Mouse (Mus musculus): ENCODE data around the gene Immp2l.

Immp2l gene

GRCm38 (mm10) chr12:41047085-41047766 lies 23.3 kb downstream of the Immp2l start:
- no peak for DNase-seq (ENCODE audit: extremely low read depth, insufficient read length, low spot score)

GRCm38 (mm10) chr12:41050945-41051344 lies 27.1 kb downstream of the Immp2l start:
- no peak for DNase-seq (ENCODE audit: extremely low read depth, insufficient read length, low spot score)

GRCm38 (mm10) chr12:41052897-41053296 lies 29.0 kb downstream of the Immp2l start:
- DNase-seq (ENCODE audit: extremely low read depth, insufficient read length, low spot score): no peak

- DNase-seq (ENCODE audit: extremely low read depth, insufficient read length, low spot score): no peak
Observed at GRCm38 (mm10) chr12:41054006-41054791, 30.3 kb downstream of the Immp2l start.

- no peak for DNase-seq (ENCODE audit: extremely low read depth, insufficient read length, low spot score)
Observed at GRCm38 (mm10) chr12:41055941-41056340, 32.1 kb downstream of the Immp2l start.

GRCm38 (mm10) chr12:41063281-41063680 lies 39.4 kb downstream of the Immp2l start:
- no peak for DNase-seq (ENCODE audit: extremely low read depth, insufficient read length, low spot score)

GRCm38 (mm10) chr12:41081843-41082242 lies 58.0 kb downstream of the Immp2l start:
- no peak for DNase-seq (ENCODE audit: extremely low read depth, insufficient read length, low spot score)

- no peak for DNase-seq (ENCODE audit: extremely low read depth, insufficient read length, low spot score)
Observed at GRCm38 (mm10) chr12:41084370-41085089, 60.6 kb downstream of the Immp2l start.

- DNase-seq (ENCODE audit: extremely low read depth, insufficient read length, low spot score): peak; percentile 36
Observed at GRCm38 (mm10) chr12:41089931-41090366, 66.1 kb downstream of the Immp2l start.

DNA sequence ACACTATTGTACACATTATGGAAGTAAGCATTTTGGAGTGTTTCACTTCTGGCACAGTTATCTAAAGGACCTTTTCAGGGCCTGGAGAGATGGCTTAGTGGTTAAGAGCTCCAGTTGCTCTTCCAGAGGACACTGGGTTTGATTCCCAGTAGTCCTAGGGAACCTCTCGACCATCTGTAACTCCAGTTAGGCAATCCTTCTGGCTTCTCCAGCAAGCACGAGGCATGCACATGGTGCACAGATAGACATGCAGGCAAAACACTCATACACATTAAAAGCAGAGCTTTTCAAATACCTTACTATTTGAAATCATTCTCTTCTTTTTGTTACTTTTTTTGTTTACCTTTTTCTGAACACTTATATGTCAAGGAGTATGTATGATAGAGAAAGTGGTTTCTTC lies 66.9 kb downstream of the Immp2l start:
- DNase-seq (ENCODE audit: extremely low read depth, insufficient read length, low spot score): no peak

GRCm38 (mm10) chr12:41091316-41091715 lies 67.4 kb downstream of the Immp2l start:
- no peak for DNase-seq (ENCODE audit: extremely low read depth, insufficient read length, low spot score)

- DNase-seq (ENCODE audit: extremely low read depth, insufficient read length, low spot score): no peak
Observed at GRCm38 (mm10) chr12:41096045-41096444, 72.2 kb downstream of the Immp2l start.

DNA sequence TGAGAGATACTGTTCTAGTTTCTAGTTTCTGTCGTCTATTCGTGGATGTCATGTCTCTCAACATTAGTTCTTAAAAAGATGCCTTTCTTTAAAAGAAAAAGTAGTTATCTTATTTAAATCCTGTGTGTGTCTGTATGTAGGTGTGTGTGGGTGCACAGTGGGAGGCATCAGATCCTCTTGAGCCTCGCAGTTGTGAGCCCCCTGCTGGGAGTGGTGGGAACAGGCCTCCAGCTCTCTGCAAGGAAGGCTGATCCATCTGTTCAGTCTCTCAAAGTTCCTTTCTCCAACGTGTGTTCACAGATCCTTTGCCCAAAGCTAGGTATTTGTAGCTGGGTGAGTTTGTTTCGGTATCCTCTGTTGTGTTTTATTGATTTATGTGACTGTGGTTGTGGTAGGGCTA lies 73.5 kb downstream of the Immp2l start:
- peak; percentile 18 for DNase-seq (ENCODE audit: extremely low read depth, insufficient read length, low spot score)

- no peak for DNase-seq (ENCODE audit: extremely low read depth, insufficient read length, low spot score)
Observed at GRCm38 (mm10) chr12:41109011-41109410, 85.1 kb downstream of the Immp2l start.

- no peak for DNase-seq (ENCODE audit: extremely low read depth, insufficient read length, low spot score)
Observed at GRCm38 (mm10) chr12:41111456-41111855, 87.6 kb downstream of the Immp2l start.

DNA sequence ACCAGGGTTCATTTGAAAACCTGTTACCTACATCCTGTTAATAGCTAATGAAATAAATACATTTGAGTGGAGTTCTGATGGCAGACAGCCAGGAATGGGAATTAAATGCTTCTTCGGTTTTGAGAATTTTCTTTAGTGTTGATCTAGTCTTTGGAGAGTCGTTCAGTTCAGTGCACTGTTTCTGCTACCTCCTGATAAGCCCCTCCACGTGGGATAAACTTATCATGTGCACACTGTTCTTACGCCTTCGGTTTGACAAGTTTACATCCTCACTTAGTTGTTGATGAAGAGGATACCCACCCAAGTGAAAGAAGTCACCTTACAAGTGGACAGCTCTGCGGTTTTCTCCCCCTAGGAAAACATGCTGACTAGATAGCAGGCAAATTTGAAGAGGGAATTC lies 88.2 kb downstream of the Immp2l start:
- no peak for DNase-seq (ENCODE audit: extremely low read depth, insufficient read length, low spot score)

GRCm38 (mm10) chr12:41118358-41118757 lies 94.5 kb downstream of the Immp2l start:
- DNase-seq (ENCODE audit: extremely low read depth, insufficient read length, low spot score): no peak

DNA sequence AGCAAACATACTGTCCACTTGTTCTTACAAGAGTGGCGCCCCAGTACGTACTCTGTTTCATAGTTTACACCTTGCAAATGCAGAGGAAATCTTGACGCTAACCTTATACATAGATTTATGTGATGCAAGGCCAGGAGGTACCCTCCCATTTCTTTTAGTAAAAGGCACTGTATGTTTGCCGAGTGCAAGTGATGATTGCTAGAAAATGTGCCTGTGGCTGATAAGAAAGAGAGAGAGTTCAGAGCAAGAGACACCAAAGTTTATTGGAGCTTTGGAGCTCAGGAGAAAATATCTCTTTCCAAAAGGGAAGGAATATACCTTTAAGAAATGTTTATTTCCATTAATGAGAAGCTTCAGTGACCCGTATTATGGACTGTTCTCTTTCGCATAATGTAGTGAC lies 95.8 kb downstream of the Immp2l start:
- no peak for DNase-seq (ENCODE audit: extremely low read depth, insufficient read length, low spot score)

GRCm38 (mm10) chr12:41123207-41123606 lies 99.3 kb downstream of the Immp2l start:
- DNase-seq (ENCODE audit: extremely low read depth, insufficient read length, low spot score): no peak

GRCm38 (mm10) chr12:41134885-41135284 lies 111.0 kb downstream of the Immp2l start:
- no peak for DNase-seq (ENCODE audit: extremely low read depth, insufficient read length, low spot score)

DNA sequence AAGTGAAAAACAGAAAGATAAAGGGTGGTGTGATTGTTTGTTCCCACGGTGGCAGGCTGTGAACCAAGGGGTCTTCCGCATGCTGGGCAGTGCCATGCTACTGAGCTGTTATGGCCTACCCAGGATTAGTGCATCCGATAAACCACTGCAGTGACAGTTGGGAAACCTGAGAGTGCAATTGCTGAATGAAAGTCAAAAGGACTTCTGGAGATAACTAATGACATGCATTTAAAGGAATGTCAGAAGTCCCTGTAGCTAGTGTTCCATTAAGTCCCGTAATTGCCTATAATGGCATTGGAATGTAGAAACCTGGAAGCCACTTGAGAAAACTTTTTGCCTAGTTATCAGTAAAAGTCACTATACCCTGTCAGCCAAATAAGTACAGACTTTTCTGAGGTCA lies 135.7 kb downstream of the Immp2l start:
- DNase-seq (ENCODE audit: extremely low read depth, insufficient read length, low spot score): no peak

Data from 3134 (cell line).